Mouse (Mus musculus): ENCODE data around the gene Zscan4-ps2. TPM values are rescaled to one million over a fixed set of nuclear protein-coding genes. Genes with fewer than 3 reads are reported as not detected.
"Not testable (repeated sequence)": the region's sequence is repeated elsewhere in the genome, so short reads cannot be mapped to it uniquely, and the experiment has no call there.

Zscan4-ps2 gene
- not detected in 2 replicates for polyA plus RNA-seq (2012; rRNA removed)

DNA sequence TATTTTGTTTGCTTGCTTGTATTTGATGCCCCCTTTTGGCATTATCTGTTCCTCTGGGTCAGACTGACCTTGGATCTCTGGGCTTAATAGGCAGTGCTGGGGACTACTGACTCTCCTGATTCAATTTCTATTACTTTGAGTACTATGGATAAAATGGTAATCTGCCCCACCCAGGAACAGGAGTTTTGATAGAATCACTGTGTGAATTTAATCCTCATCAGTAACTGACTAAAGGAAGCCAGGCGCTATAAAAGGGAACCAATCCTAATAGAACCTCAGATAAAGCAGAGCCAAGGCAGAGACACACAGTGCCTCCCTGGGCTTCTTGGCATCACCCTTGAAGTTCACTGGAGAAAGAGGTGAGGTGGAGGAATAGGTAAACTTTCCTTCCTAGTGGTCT is at the start of gene Zscan4-ps2:
TSS of gene Zscan4-ps2 (plus strand) at position 301 of the 400 bp plus-strand sequence.
- not testable (repeated sequence) for H3K4me1 ChIP-seq (ENCODE audit: control insufficient read depth, insufficient read depth, low read length); H3K4me3 ChIP-seq (replicated peaks; ENCODE audit: extremely low read depth, low read depth, low read length); DNase-seq
- 81% methylated on average over 1 of the region's 1 CpGs for WGBS

Other genes starting within 250 kb of the Zscan4-ps2 start
- not detected in 2 replicates for gene Zscan4e, start 203.6 kb upstream of the Zscan4-ps2 start, polyA plus RNA-seq (2012; rRNA removed)
- gene Zscan4f, start 116.4 kb upstream of the Zscan4-ps2 start, polyA plus RNA-seq (2012; rRNA removed) = not detected in 2 replicates
- not detected in 2 replicates for gene Zscan4-ps3, start 95.0 kb downstream of the Zscan4-ps2 start, polyA plus RNA-seq (2012; rRNA removed)
- not detected in 2 replicates for gene Vmn1r72, start 165.8 kb downstream of the Zscan4-ps2 start, polyA plus RNA-seq (2012; rRNA removed)
- gene Vmn1r73, start 216.0 kb downstream of the Zscan4-ps2 start, polyA plus RNA-seq (2012; rRNA removed) = not detected in 2 replicates

Data from lung, adult 2 months (tissue).